Mouse (Mus musculus): ENCODE results near the gene Zfp961.
"Not testable (repeated sequence)": the region's sequence is repeated elsewhere in the genome, so short reads cannot be mapped to it uniquely, and the experiment has no call there.

Zfp961 gene

GRCm38 (mm10) chr8:71964051-71964450 lies 13.2 kb downstream of the Zfp961 start:
- DNase-seq: no peak

- no peak for DNase-seq
Observed at GRCm38 (mm10) chr8:71965166-71965565, 14.3 kb downstream of the Zfp961 start.

- DNase-seq: no peak
Observed at GRCm38 (mm10) chr8:71966411-71966810, 15.6 kb downstream of the Zfp961 start.

- DNase-seq: no peak
Observed at GRCm38 (mm10) chr8:71967261-71967660, 16.4 kb downstream of the Zfp961 start.

- DNase-seq: no peak
Observed at GRCm38 (mm10) chr8:71968100-71968499, 17.3 kb downstream of the Zfp961 start.

GRCm38 (mm10) chr8:71968636-71969035 lies 17.8 kb downstream of the Zfp961 start:
- DNase-seq: no peak

- peak; percentile 39 for DNase-seq
Observed at GRCm38 (mm10) chr8:71971945-71972344, 21.1 kb downstream of the Zfp961 start.

- no peak for DNase-seq
Observed at GRCm38 (mm10) chr8:71974211-71974610, 23.4 kb downstream of the Zfp961 start.

- DNase-seq: peak; percentile 18
Observed at GRCm38 (mm10) chr8:71981032-71981431, 30.2 kb downstream of the Zfp961 start.

GRCm38 (mm10) chr8:71981456-71981855 lies 30.6 kb downstream of the Zfp961 start:
- DNase-seq: no peak

GRCm38 (mm10) chr8:71984601-71985000 lies 33.8 kb downstream of the Zfp961 start:
- DNase-seq: no peak

GRCm38 (mm10) chr8:71988110-71988866 lies 37.5 kb downstream of the Zfp961 start:
- DNase-seq: peak; percentile 70

- DNase-seq: no peak
Observed at GRCm38 (mm10) chr8:71988867-71989599, 38.2 kb downstream of the Zfp961 start.

GRCm38 (mm10) chr8:71999434-71999833 lies 48.6 kb downstream of the Zfp961 start:
- DNase-seq: no peak

GRCm38 (mm10) chr8:72000223-72000622 lies 49.4 kb downstream of the Zfp961 start:
- no peak for DNase-seq

- no peak for DNase-seq
Observed at GRCm38 (mm10) chr8:72002942-72003341, 52.1 kb downstream of the Zfp961 start.

- no peak for DNase-seq
Observed at GRCm38 (mm10) chr8:72005912-72006311, 55.1 kb downstream of the Zfp961 start.

- DNase-seq: no peak
Observed at GRCm38 (mm10) chr8:72006763-72007162, 55.9 kb downstream of the Zfp961 start.

- DNase-seq: peak; percentile 41
Observed at GRCm38 (mm10) chr8:72008134-72008641, 57.4 kb downstream of the Zfp961 start.

GRCm38 (mm10) chr8:72009473-72009872 lies 58.6 kb downstream of the Zfp961 start, which contains the start of gene Cyp4f18:
Gene Cyp4f18, minus strand, starts transcription at chr8:72009626.
- DNase-seq: no peak

GRCm38 (mm10) chr8:72013506-72014228 lies 62.8 kb downstream of the Zfp961 start:
- DNase-seq: not testable (repeated sequence)

- DNase-seq: not testable (repeated sequence)
Observed at GRCm38 (mm10) chr8:72017339-72017738, 66.5 kb downstream of the Zfp961 start.

GRCm38 (mm10) chr8:72018141-72018540 lies 67.3 kb downstream of the Zfp961 start:
- no peak for DNase-seq
